Mouse (Mus musculus) myocyte (in vitro differentiated cells): ENCODE measurements around the gene Triobp. TPM values are rescaled to one million over a fixed set of nuclear protein-coding genes. Genes with fewer than 3 reads are reported as not detected.
A peak's percentile ranks its signal among the peaks of the same experiment; 100 is the strongest.

Experiments
- H3K27me3 ChIP-seq: one replicate; pipeline ENCODE4 v1.6.1; 2011; ENCODE audit not compliant: control insufficient read depth, insufficient read depth, insufficient read length
- H3K36me3 ChIP-seq: one replicate; pipeline ENCODE4 v1.6.1; 2011; ENCODE audit not compliant: control insufficient read depth, insufficient read depth
- H3K4me2 ChIP-seq: one replicate; pipeline ENCODE4 v1.6.1; 2011; ENCODE audit warnings: low read depth, control low read depth
- H3K4me3 ChIP-seq: one replicate; pipeline ENCODE4 v1.5.1; 2011; ENCODE audit warnings: mild to moderate bottlenecking, control low read depth, moderate library complexity
- H3K79me2 ChIP-seq: one replicate; pipeline ENCODE4 v1.6.1; 2011; ENCODE audit not compliant: control insufficient read depth, insufficient read depth
- H3ac ChIP-seq: one replicate; pipeline ENCODE4 v1.6.1; 2011; ENCODE audit not compliant: control insufficient read depth, insufficient read length
- CEBPB ChIP-seq: IDR thresholded peaks from 2 replicates; pipeline ENCODE4 v1.6.1; 2011; ENCODE audit warnings: mild to moderate bottlenecking, moderate library complexity; ENCODE audit not compliant: poor library complexity, insufficient read depth, severe bottlenecking
- E2F4 ChIP-seq: IDR thresholded peaks from one replicate; pipeline ENCODE4 v1.6.1; 2011; ENCODE audit warnings: mild to moderate bottlenecking, control low read depth, moderate library complexity; ENCODE audit not compliant: insufficient read depth
- MAX ChIP-seq: IDR thresholded peaks from one replicate; pipeline ENCODE4 v1.6.1; 2011; ENCODE audit warnings: low read depth, mild to moderate bottlenecking, control low read depth
- MYOD1 ChIP-seq, 3 experiments: IDR thresholded peaks; one replicate each; pipeline ENCODE4 v1.6.1; 2011; ENCODE audit warnings: control low read depth in 2 of 3, low read depth in 2 of 3, mild to moderate bottlenecking in 2 of 3, moderate library complexity in 1 of 3; ENCODE audit not compliant: insufficient read length in 2 of 3, control insufficient read depth in 1 of 3
- MYOG ChIP-seq, 3 experiments: IDR thresholded peaks; one replicate each; pipeline ENCODE4 v1.6.1; 2011; ENCODE audit warnings: control low read depth in 2 of 3, low read depth in 2 of 3, mild to moderate bottlenecking in 2 of 3; ENCODE audit not compliant: insufficient read length in 2 of 3, control insufficient read depth in 1 of 3, insufficient read depth in 1 of 3
- POLR2A ChIP-seq: IDR thresholded peaks from one replicate; pipeline ENCODE4 v1.6.1; 2011; ENCODE audit warnings: low read depth, mild to moderate bottlenecking, control low read depth, moderate library complexity; ENCODE audit not compliant: insufficient read length
- POLR2AphosphoS2 ChIP-seq: IDR thresholded peaks from one replicate; pipeline ENCODE4 v1.6.1; 2011; ENCODE audit warnings: low read depth, control low read depth; ENCODE audit not compliant: insufficient read length
- REST ChIP-seq: IDR thresholded peaks from one replicate; pipeline ENCODE4 v1.6.1; 2011; ENCODE audit warnings: mild to moderate bottlenecking, control low read depth, moderate library complexity; ENCODE audit not compliant: insufficient read depth, insufficient read length
- SRF ChIP-seq: IDR thresholded peaks from one replicate; pipeline ENCODE4 v1.6.1; 2011; ENCODE audit warnings: low read depth; ENCODE audit not compliant: control insufficient read depth, insufficient read length
- TCF12 ChIP-seq: IDR thresholded peaks from one replicate; pipeline ENCODE4 v1.6.1; 2011; ENCODE audit warnings: mild to moderate bottlenecking, control low read depth; ENCODE audit not compliant: poor library complexity, insufficient read depth, severe bottlenecking
- TCF3 ChIP-seq: IDR thresholded peaks from one replicate; pipeline ENCODE4 v1.6.1; 2011; ENCODE audit warnings: low read depth, control low read depth; ENCODE audit not compliant: insufficient read length
- USF1 ChIP-seq: IDR thresholded peaks from one replicate; pipeline ENCODE4 v1.6.1; 2011; ENCODE audit warnings: low read depth, mild to moderate bottlenecking, control low read depth, moderate library complexity
- polyA plus RNA-seq: library from polyadenylated mRNA; unstranded; fragments of >200 nt; fragmentation: generic; extraction: Trizol; gene quantifications from one replicate; pipeline ENCODE4 v1.2.1, GENCODE M21; 2012; ENCODE audit warnings: missing spikeins

Gene Triobp
- polyA plus RNA-seq, 1 experiment, result 19.9 TPM

GRCm38 (mm10) chr15:78940325-78940724 lies 7.2 kb upstream of the Triobp start:
- peaks cover 26% of the 10 kb centered on the region for H3K36me3 ChIP-seq
- H3ac ChIP-seq, result no peak overlapping the region

GRCm38 (mm10) chr15:78942663-78943062 lies 4.9 kb upstream of the Triobp start:
- H3K4me2 ChIP-seq, result no peak overlapping the region
- no peaks in the 10 kb centered on the region for H3K27me3 ChIP-seq
- TF ChIP-seq MYOG (IDR thresholded peaks at IDR 0.05; ENCODE audit: control insufficient read depth in 1 of 3, insufficient read depth in 1 of 3, insufficient read length in 2 of 3, low read depth in 2 of 3) (no peak), POLR2AphosphoS2 (peak; percentile 41), POLR2A (no peak)
- H3K4me3 ChIP-seq, result no peak overlapping the region
- no peaks in the 10 kb centered on the region for H3K79me2 ChIP-seq
- no peak overlapping the region for H3ac ChIP-seq
- H3K36me3 ChIP-seq, result peaks cover 19% of the 10 kb centered on the region

More at GRCm38 (mm10) chr15:78940325-78940724, 7.2 kb upstream of the Triobp start:
- Histone ChIP-seq H3K79me2 (peaks cover 12% of the 10 kb centered on the region), H3K4me3 (no peak overlapping the region), H3K4me2 (no peak overlapping the region), H3K27me3 (no peaks in the 10 kb centered on the region)
- TF ChIP-seq E2F4, result no peak
- TF ChIP-seq TCF3, result no peak
- no peak for TF ChIP-seq USF1
- TF ChIP-seq MAX, result no peak
- TF ChIP-seq REST, result no peak
- TF ChIP-seq POLR2AphosphoS2, result no peak
- TF ChIP-seq MYOG (IDR thresholded peaks at IDR 0.05; ENCODE audit: control insufficient read depth in 1 of 3, insufficient read depth in 1 of 3, insufficient read length in 2 of 3, low read depth in 2 of 3), result no peak
- TF ChIP-seq SRF, result no peak
- TF ChIP-seq POLR2A, result no peak
- no peak for TF ChIP-seq TCF12
- TF ChIP-seq MYOD1 (IDR thresholded peaks at IDR 0.05; ENCODE audit: control insufficient read depth in 1 of 3, insufficient read length in 2 of 3, low read depth in 2 of 3), result no peak
- TF ChIP-seq CEBPB, result no peak

DNA sequence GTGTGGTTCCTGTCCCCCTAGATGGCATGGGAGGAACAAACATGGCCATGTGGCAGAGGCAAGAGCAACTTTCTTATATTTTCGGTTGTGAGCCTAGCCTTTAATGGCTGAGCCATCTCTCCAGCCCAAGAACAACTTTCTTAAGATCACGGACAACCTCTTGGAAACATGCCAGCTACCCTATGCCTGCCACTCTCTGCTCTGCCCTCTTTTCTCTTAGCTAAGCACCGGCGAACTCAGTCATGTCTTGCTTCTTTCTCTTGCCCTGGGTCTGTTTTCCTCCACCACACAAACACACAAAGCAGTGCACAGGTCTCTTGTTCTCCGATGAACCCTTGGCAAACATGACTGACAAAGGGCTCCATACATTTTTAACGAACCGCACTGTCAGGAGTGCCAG lies 1.3 kb upstream of the Triobp start:
- peaks cover 4% of the 10 kb centered on the region for H3K36me3 ChIP-seq
- H3K27me3 ChIP-seq, result no peaks in the 10 kb centered on the region
- H3K4me2 ChIP-seq, result no peak overlapping the region
- no peaks in the 10 kb centered on the region for H3K79me2 ChIP-seq
- no peak overlapping the region for H3ac ChIP-seq
- TF ChIP-seq MAX, result no peak
- no peak for TF ChIP-seq E2F4
- TF ChIP-seq TCF12, result no peak
- no peak for TF ChIP-seq POLR2A
- no peak for TF ChIP-seq SRF
- TF ChIP-seq TCF3, result no peak
- TF ChIP-seq CEBPB, result no peak
- no peak overlapping the region for H3K4me3 ChIP-seq

DNA sequence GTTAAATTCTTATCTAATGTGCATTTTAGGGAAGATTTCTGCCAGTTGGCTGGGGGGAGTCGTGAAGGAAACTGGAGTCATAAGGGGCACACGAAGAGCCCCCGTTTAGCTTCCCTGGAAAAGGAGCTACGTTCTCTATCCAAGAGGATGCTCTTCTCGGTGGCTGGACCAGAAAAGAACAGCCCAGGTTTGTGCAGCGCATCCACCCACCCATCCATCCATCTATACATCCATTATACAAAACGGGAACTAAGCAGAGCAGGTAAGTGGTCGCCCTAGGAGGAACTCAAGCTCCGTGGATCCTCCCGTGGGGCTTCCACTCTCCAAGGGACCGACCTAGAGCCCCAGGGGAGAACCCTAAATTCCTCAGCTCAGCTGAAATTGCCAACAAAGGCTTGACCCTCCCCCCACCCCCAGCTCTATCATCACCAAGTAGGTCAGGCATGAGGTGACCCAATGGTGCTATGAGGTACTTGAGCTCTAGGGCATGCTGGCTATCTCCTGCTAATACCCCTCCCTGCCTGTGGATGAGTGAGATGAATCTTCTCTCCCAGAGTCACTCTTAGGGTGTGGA lies 715 bp downstream of the Triobp start:
- no peaks in the 10 kb centered on the region for H3K36me3 ChIP-seq
- peak overlapping the region; percentile 25 for H3K4me3 ChIP-seq
- H3K4me2 ChIP-seq, result peak overlapping the region; percentile 90
- no peaks in the 10 kb centered on the region for H3K79me2 ChIP-seq
- no peaks in the 10 kb centered on the region for H3K27me3 ChIP-seq
- TF ChIP-seq POLR2A (no peak), TCF3 (no peak), USF1 (no peak), MYOG (IDR thresholded peaks at IDR 0.05; ENCODE audit: control insufficient read depth in 1 of 3, insufficient read depth in 1 of 3, insufficient read length in 2 of 3, low read depth in 2 of 3) (no peak), CEBPB (no peak), SRF (no peak), E2F4 (no peak), MAX (no peak), POLR2AphosphoS2 (no peak), MYOD1 (IDR thresholded peaks at IDR 0.05; ENCODE audit: control insufficient read depth in 1 of 3, insufficient read length in 2 of 3, low read depth in 2 of 3) (no peak), TCF12 (no peak), REST (no peak)
- H3ac ChIP-seq, result no peak overlapping the region

DNA sequence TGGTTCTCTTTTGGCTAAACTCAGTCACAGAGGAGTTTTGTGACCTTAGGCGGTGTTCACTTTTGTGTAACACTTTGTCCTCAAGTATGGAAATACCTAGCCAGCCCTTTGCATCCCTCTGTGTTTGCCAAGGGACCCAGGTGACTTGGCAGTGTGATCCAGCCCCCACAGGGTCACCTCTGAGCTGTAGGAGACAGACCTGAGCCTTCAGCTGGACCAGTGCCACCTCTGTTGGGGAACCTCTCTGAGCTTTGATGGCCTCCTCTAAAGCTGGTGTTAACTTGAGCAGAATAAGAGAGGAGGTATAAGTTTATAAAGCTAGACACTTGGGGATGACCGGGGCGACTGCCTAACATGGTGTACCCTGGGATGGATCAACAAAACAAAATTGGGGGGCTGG lies 1.4 kb downstream of the Triobp start:
- H3K36me3 ChIP-seq, result no peaks in the 10 kb centered on the region
- H3K79me2 ChIP-seq, result no peaks in the 10 kb centered on the region
- H3ac ChIP-seq, result no peak overlapping the region
- no peaks in the 10 kb centered on the region for H3K27me3 ChIP-seq
- TF ChIP-seq TCF3 (no peak), MYOG (IDR thresholded peaks at IDR 0.05; ENCODE audit: control insufficient read depth in 1 of 3, insufficient read depth in 1 of 3, insufficient read length in 2 of 3, low read depth in 2 of 3) (no peak), CEBPB (no peak), E2F4 (no peak)
- peak overlapping the region; percentile 90 for H3K4me2 ChIP-seq
- peak overlapping the region; percentile 25 for H3K4me3 ChIP-seq
